Mouse (Mus musculus) adrenal gland, postnatal 36 days (tissue): ENCODE results near the gene Ddx17. TPM values are rescaled to one million over a fixed set of nuclear protein-coding genes. Genes with fewer than 3 reads are reported as not detected.

Experiments
- DNase-seq, 2 experiments: peaks; one replicate each; pipeline ENCODE4 v3.0.0; 2021; ENCODE audit warnings: mixed read lengths in 1 of 2
- long read RNA-seq, 2 experiments: library from polyadenylated mRNA; stranded (forward); transcript quantifications; one replicate each; pipeline ENCODE4 v2.0.0; 2021; ENCODE audit warnings: borderline sequencing depth in 2 of 2
- total RNA-seq, 2 experiments: library from RNA; stranded (reverse); gene quantifications; 2 replicates each; pipeline ENCODE4 v1.2.3; 2021

Ddx17 gene
- total RNA-seq = 100 to 1,000 TPM; 228 to 300 TPM
- long read RNA-seq, experiment 1, full-length matches to known transcripts = 1 of 31 reads
- long read RNA-seq, experiment 1, partial matches to known transcripts = 2 of 31 reads
- long read RNA-seq, experiment 1, other reads (novel, unspliced or antisense) = 28 of 31 reads
- long read RNA-seq, experiment 2, partial matches to known transcripts = 1 of 12 reads
- long read RNA-seq, experiment 2, other reads (novel, unspliced or antisense) = 11 of 12 reads

- DNase-seq = peak; percentile 98 to 99
Measured at GRCm38 (mm10) chr15:79546410-79547288, at the start of gene Ddx17. Gene Ddx17, minus strand, starts transcription at chr15:79546741.

- no peak for DNase-seq
Measured at GRCm38 (mm10) chr15:79581581-79581980, 35.0 kb upstream of the Ddx17 start.

- no peak for DNase-seq
Measured at GRCm38 (mm10) chr15:79577671-79578426, 31.3 kb upstream of the Ddx17 start.

- no peak for DNase-seq
Measured at GRCm38 (mm10) chr15:79576947-79577346, 30.4 kb upstream of the Ddx17 start.

- no peak for DNase-seq
Measured at GRCm38 (mm10) chr15:79575543-79576222, 29.1 kb upstream of the Ddx17 start.

- no peak for DNase-seq
Measured at GRCm38 (mm10) chr15:79562417-79562816, 15.9 kb upstream of the Ddx17 start.

GRCm38 (mm10) chr15:79559649-79560048, 13.1 kb upstream of the Ddx17 start:
- no peak for DNase-seq

- no peak for DNase-seq
Measured at GRCm38 (mm10) chr15:79552566-79552965, 6.0 kb upstream of the Ddx17 start.

GRCm38 (mm10) chr15:79548226-79548625, 1.7 kb upstream of the Ddx17 start:
- DNase-seq = no peak

GRCm38 (mm10) chr15:79547289-79547820, 814 bp upstream of the Ddx17 start:
- DNase-seq = peak in 1 of 2 experiments; percentile 33

- peak; percentile 82 to 85 for DNase-seq
Measured at GRCm38 (mm10) chr15:79545921-79546399, 581 bp downstream of the Ddx17 start.

- DNase-seq = no peak
Measured at GRCm38 (mm10) chr15:79545496-79545895, 1.0 kb downstream of the Ddx17 start.

- DNase-seq = no peak
Measured at GRCm38 (mm10) chr15:79543968-79544367, 2.6 kb downstream of the Ddx17 start.

GRCm38 (mm10) chr15:79533796-79534195, 12.7 kb downstream of the Ddx17 start:
- DNase-seq = no peak

GRCm38 (mm10) chr15:79529935-79530334, 16.6 kb downstream of the Ddx17 start:
- no peak for DNase-seq

GRCm38 (mm10) chr15:79527991-79528639, 18.4 kb downstream of the Ddx17 start:
- DNase-seq = no peak

- DNase-seq = no peak
Measured at GRCm38 (mm10) chr15:79527192-79527591, 19.3 kb downstream of the Ddx17 start.

- no peak for DNase-seq
Measured at GRCm38 (mm10) chr15:79525979-79526768, 20.4 kb downstream of the Ddx17 start.

- DNase-seq = no peak
Measured at GRCm38 (mm10) chr15:79525564-79525963, 21.0 kb downstream of the Ddx17 start.
